Mouse (Mus musculus): ENCODE measurements around the gene Rho. TPM values are rescaled to one million over a fixed set of nuclear protein-coding genes. Genes with fewer than 3 reads are reported as not detected.

Gene Rho
- polyA plus RNA-seq, 1 experiment = 0.19 TPM

GRCm38 (mm10) chr6:115944638-115945037 is 13.1 kb downstream of the Rho start, which contains the start of gene H1foo:
H1foo (plus strand) TSS chr6:115944938.
- no peak within 1 kb of the TSS for H3ac ChIP-seq (ENCODE audit: control insufficient read depth, insufficient read length)
- no peaks in the 10 kb centered on the region for H3K36me3 ChIP-seq (ENCODE audit: control insufficient read depth, insufficient read depth)
- TF ChIP-seq REST (IDR thresholded peaks at IDR 0.05; ENCODE audit: insufficient read depth, insufficient read length) (no peak), MYOG (IDR thresholded peaks at IDR 0.05; ENCODE audit: control insufficient read depth in 1 of 3, insufficient read depth in 1 of 3, insufficient read length in 2 of 3, low read depth in 2 of 3) (no peak), MAX (IDR thresholded peaks at IDR 0.05; ENCODE audit: low read depth) (no peak), TCF12 (IDR thresholded peaks at IDR 0.05; ENCODE audit: insufficient read depth, poor library complexity, severe bottlenecking) (no peak), SRF (IDR thresholded peaks at IDR 0.05; ENCODE audit: control insufficient read depth, insufficient read length, low read depth) (no peak), USF1 (IDR thresholded peaks at IDR 0.05; ENCODE audit: low read depth) (no peak), MYOD1 (IDR thresholded peaks at IDR 0.05; ENCODE audit: control insufficient read depth in 1 of 3, insufficient read length in 2 of 3, low read depth in 2 of 3) (no peak), POLR2A (IDR thresholded peaks at IDR 0.05; ENCODE audit: insufficient read length, low read depth) (no peak), TCF3 (IDR thresholded peaks at IDR 0.05; ENCODE audit: insufficient read length, low read depth) (no peak)
- no peaks in the 10 kb centered on the region for H3K79me2 ChIP-seq (ENCODE audit: control insufficient read depth, insufficient read depth)
- H3K27me3 ChIP-seq (ENCODE audit: control insufficient read depth, insufficient read depth, insufficient read length) = no peaks in the 10 kb centered on the region
- peak within 1 kb of the TSS; percentile 44 for H3K4me2 ChIP-seq (ENCODE audit: low read depth)
- no peak within 1 kb of the TSS for H3K4me3 ChIP-seq

- Histone ChIP-seq H3K27me3 (ENCODE audit: control insufficient read depth, insufficient read depth, insufficient read length) (no peaks in the 10 kb centered on the region), H3K4me2 (ENCODE audit: low read depth) (no peak overlapping the region), H3K79me2 (ENCODE audit: control insufficient read depth, insufficient read depth) (no peaks in the 10 kb centered on the region), H3K4me3 (no peak overlapping the region), H3K36me3 (ENCODE audit: control insufficient read depth, insufficient read depth) (no peaks in the 10 kb centered on the region), H3ac (ENCODE audit: control insufficient read depth, insufficient read length) (no peak overlapping the region)
- TF ChIP-seq POLR2AphosphoS2 (IDR thresholded peaks at IDR 0.05; ENCODE audit: insufficient read length, low read depth) (no peak), MYOG (IDR thresholded peaks at IDR 0.05; ENCODE audit: control insufficient read depth in 1 of 3, insufficient read depth in 1 of 3, insufficient read length in 2 of 3, low read depth in 2 of 3) (no peak), CEBPB (IDR thresholded peaks at IDR 0.05; ENCODE audit: insufficient read depth, poor library complexity, severe bottlenecking) (no peak), POLR2A (IDR thresholded peaks at IDR 0.05; ENCODE audit: insufficient read length, low read depth) (no peak), USF1 (IDR thresholded peaks at IDR 0.05; ENCODE audit: low read depth) (no peak), MYOD1 (IDR thresholded peaks at IDR 0.05; ENCODE audit: control insufficient read depth in 1 of 3, insufficient read length in 2 of 3, low read depth in 2 of 3) (no peak), REST (IDR thresholded peaks at IDR 0.05; ENCODE audit: insufficient read depth, insufficient read length) (no peak)
Observed at GRCm38 (mm10) chr6:115945633-115946032, 14.1 kb downstream of the Rho start.

- no peak overlapping the region for H3K4me2 ChIP-seq (ENCODE audit: low read depth)
- H3K79me2 ChIP-seq (ENCODE audit: control insufficient read depth, insufficient read depth) = no peaks in the 10 kb centered on the region
- no peak overlapping the region for H3ac ChIP-seq (ENCODE audit: control insufficient read depth, insufficient read length)
Observed at GRCm38 (mm10) chr6:115946389-115946788, 14.8 kb downstream of the Rho start.

GRCm38 (mm10) chr6:115954506-115955074 is 23.0 kb downstream of the Rho start:
- Histone ChIP-seq H3K79me2 (ENCODE audit: control insufficient read depth, insufficient read depth) (no peaks in the 10 kb centered on the region), H3K4me2 (ENCODE audit: low read depth) (no peak overlapping the region), H3K4me3 (no peak overlapping the region), H3K36me3 (ENCODE audit: control insufficient read depth, insufficient read depth) (peaks cover 4% of the 10 kb centered on the region), H3K27me3 (ENCODE audit: control insufficient read depth, insufficient read depth, insufficient read length) (no peaks in the 10 kb centered on the region), H3ac (ENCODE audit: control insufficient read depth, insufficient read length) (no peak overlapping the region)
- TF ChIP-seq MYOD1 (IDR thresholded peaks at IDR 0.05; ENCODE audit: control insufficient read depth in 1 of 3, insufficient read length in 2 of 3, low read depth in 2 of 3) (no peak), SRF (IDR thresholded peaks at IDR 0.05; ENCODE audit: control insufficient read depth, insufficient read length, low read depth) (no peak), REST (IDR thresholded peaks at IDR 0.05; ENCODE audit: insufficient read depth, insufficient read length) (no peak), TCF3 (IDR thresholded peaks at IDR 0.05; ENCODE audit: insufficient read length, low read depth) (no peak)

More at GRCm38 (mm10) chr6:115946389-115946788, 14.8 kb downstream of the Rho start:
- TF ChIP-seq MYOG (IDR thresholded peaks at IDR 0.05; ENCODE audit: control insufficient read depth in 1 of 3, insufficient read depth in 1 of 3, insufficient read length in 2 of 3, low read depth in 2 of 3) (peak in 2 of 3 experiments; percentile 72 to 75), CEBPB (IDR thresholded peaks at IDR 0.05; ENCODE audit: insufficient read depth, poor library complexity, severe bottlenecking) (no peak), MYOD1 (IDR thresholded peaks at IDR 0.05; ENCODE audit: control insufficient read depth in 1 of 3, insufficient read length in 2 of 3, low read depth in 2 of 3) (peak in 2 of 3 experiments; percentile 21 to 48)
- H3K4me3 ChIP-seq = no peak overlapping the region
- no peaks in the 10 kb centered on the region for H3K27me3 ChIP-seq (ENCODE audit: control insufficient read depth, insufficient read depth, insufficient read length)
- no peaks in the 10 kb centered on the region for H3K36me3 ChIP-seq (ENCODE audit: control insufficient read depth, insufficient read depth)

- H3K27me3 ChIP-seq (ENCODE audit: control insufficient read depth, insufficient read depth, insufficient read length) = no peaks in the 10 kb centered on the region
- no peaks in the 10 kb centered on the region for H3K79me2 ChIP-seq (ENCODE audit: control insufficient read depth, insufficient read depth)
- H3K36me3 ChIP-seq (ENCODE audit: control insufficient read depth, insufficient read depth) = peaks cover 4% of the 10 kb centered on the region
- H3K4me3 ChIP-seq = no peak overlapping the region
- no peak overlapping the region for H3ac ChIP-seq (ENCODE audit: control insufficient read depth, insufficient read length)
- TF ChIP-seq E2F4 (IDR thresholded peaks at IDR 0.05; ENCODE audit: insufficient read depth) (no peak), POLR2A (IDR thresholded peaks at IDR 0.05; ENCODE audit: insufficient read length, low read depth) (no peak), REST (IDR thresholded peaks at IDR 0.05; ENCODE audit: insufficient read depth, insufficient read length) (no peak), MYOG (IDR thresholded peaks at IDR 0.05; ENCODE audit: control insufficient read depth in 1 of 3, insufficient read depth in 1 of 3, insufficient read length in 2 of 3, low read depth in 2 of 3) (peak in 1 of 3 experiments; percentile 59), POLR2AphosphoS2 (IDR thresholded peaks at IDR 0.05; ENCODE audit: insufficient read length, low read depth) (no peak), TCF12 (IDR thresholded peaks at IDR 0.05; ENCODE audit: insufficient read depth, poor library complexity, severe bottlenecking) (no peak), CEBPB (IDR thresholded peaks at IDR 0.05; ENCODE audit: insufficient read depth, poor library complexity, severe bottlenecking) (no peak), TCF3 (IDR thresholded peaks at IDR 0.05; ENCODE audit: insufficient read length, low read depth) (no peak), MYOD1 (IDR thresholded peaks at IDR 0.05; ENCODE audit: control insufficient read depth in 1 of 3, insufficient read length in 2 of 3, low read depth in 2 of 3) (peak in 2 of 3 experiments; percentile 73 to 74), SRF (IDR thresholded peaks at IDR 0.05; ENCODE audit: control insufficient read depth, insufficient read length, low read depth) (no peak), USF1 (IDR thresholded peaks at IDR 0.05; ENCODE audit: low read depth) (no peak)
- H3K4me2 ChIP-seq (ENCODE audit: low read depth) = no peak overlapping the region
Observed at GRCm38 (mm10) chr6:115955169-115955568, 23.6 kb downstream of the Rho start.
